Mouse (Mus musculus) liver, adult (tissue): ENCODE data around the gene Eef1a2.

Experiments used
- GATA4 ChIP-seq: IDR thresholded peaks from 2 replicates; pipeline ENCODE4 v1.6.1; 2014; ENCODE audit warnings: mild to moderate bottlenecking, low read length; ENCODE audit not compliant: insufficient replicate concordance

The Eef1a2 gene

DNA sequence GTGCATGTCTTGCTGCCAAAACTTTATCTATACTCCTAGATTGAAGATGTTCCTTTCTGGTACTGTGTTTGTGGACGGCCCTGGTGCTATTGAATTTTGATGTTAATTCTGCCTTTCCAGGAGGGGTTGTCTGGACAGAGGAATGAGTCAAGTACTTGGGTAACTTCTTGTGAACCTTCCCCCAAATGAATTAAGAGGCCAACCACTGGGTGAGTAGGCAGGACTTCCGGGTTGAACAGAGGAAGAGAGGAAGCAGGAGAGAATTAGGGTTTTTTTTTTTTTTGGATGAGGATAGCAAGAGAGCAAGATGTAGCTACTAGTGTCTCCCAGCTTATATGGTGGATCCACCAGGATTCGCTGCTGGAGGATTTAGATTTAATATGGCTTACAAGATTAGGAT lies 21.2 kb upstream of the Eef1a2 start:
- no peak for TF ChIP-seq GATA4

DNA sequence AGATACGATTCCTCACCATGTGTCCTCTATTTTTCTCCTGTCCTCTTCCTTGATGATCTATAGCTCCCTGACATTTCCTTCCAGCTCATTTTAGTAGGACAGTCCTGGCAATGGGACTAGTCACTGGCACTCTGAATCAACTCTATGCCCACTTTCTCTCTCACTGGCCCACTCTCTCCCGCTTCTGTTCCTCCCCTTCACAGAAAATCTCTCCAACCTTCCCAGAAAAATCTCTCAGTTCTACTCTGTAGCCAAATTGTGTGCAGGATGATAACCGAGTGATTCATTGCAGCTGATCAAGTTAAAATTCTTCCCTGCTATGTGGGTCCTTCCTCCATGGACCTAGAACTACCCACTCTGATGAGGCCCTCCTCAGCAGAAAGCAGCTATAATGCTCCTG lies 17.8 kb upstream of the Eef1a2 start:
- no peak for TF ChIP-seq GATA4

DNA sequence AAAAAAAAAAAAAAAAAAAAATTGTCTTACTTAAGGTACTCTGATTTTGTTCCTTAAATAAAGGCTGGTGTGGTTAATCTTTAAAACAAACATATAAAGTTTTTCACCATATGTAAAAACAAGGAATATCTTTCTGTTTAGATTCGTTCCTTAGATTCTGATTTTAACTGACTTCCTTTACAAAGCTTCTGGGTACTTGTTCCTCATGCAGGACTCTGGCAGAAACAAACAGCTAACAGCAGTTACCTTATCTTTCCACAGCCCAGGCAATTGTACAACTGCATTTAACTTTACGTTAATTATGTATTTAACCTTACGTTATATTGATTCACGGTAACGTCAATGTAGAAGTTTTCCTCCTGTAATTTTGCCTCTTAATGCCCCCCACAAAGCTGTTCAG lies 9.7 kb upstream of the Eef1a2 start:
- TF ChIP-seq GATA4: no peak

DNA sequence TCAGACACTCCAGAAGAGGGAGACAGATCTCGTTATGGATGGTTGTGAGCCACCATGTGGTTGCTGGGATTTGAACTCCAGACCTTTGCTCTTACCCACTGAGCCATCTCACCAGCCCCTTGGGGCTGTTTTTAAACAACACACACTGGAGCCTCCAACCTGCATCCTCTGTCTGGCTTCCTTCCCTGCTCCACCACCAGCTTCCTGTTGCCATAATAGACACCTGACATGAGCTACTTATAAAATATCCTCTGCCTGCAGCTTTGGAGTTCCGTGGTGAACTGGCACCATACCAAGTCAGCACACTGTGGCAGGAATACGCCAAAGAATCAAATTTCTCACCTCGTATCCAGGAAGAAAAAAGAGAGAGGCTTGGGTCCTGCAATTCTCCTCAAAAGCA lies 4.0 kb upstream of the Eef1a2 start:
- TF ChIP-seq GATA4: no peak

DNA sequence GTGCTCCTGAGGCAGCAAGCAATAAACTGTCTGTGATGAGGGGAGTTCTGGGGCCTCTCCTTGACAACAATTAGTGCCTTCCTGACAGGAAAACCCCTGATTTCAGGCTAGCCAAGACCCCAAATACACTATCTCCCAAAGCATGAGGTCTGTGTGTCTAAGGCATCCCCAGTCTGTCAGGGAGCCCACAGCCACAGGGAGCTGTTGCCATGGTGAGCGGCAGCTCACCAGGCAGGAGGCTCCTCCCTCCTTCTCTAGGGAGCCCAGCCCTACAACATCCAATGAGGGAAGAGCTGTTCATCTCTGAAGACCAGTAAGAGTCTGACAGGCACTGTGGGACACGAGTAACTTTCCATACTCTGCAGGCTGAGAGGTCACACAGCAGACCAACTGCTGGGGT lies 3.0 kb upstream of the Eef1a2 start:
- no peak for TF ChIP-seq GATA4

DNA sequence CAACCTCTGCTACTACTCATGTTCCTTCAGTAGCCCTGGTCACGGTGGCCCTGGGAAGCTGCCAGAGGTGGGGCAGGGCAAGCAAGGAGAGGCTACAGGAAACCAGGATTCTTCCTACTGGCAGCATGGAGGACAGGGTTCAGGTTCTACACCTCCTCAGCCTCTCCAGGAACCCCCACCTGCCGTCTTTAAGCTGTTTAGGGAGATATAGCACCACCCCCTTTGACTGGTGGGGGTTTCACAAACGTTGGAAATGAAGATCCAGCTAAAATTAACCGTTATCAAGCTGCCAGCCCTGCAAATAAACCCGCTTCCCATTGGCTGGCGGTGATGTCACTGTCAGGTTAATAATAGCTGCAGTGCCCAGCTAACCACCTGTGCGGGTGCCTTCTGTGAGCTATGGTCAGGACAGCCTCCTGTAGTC lies 2.3 kb upstream of the Eef1a2 start:
- TF ChIP-seq GATA4: no peak

DNA sequence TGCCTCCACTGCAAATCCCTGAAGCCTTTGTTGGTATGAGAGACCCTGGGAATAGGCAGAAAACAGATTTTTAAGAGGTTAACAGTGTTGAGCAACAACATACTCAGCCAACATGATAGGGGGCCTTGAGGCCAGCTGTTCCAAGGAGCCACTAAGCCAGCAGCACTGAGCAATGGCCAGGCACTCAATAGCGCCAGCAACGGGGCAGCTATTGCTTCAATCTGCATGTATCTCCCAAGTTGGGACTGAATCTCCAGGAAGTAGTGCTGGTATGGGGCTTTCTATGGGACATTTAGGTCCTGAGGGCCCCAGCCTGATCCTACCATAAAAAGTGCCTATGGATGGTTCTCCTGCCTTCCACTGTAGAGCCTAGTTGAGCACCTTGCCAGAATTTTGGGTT lies 1.7 kb upstream of the Eef1a2 start:
- TF ChIP-seq GATA4: no peak

DNA sequence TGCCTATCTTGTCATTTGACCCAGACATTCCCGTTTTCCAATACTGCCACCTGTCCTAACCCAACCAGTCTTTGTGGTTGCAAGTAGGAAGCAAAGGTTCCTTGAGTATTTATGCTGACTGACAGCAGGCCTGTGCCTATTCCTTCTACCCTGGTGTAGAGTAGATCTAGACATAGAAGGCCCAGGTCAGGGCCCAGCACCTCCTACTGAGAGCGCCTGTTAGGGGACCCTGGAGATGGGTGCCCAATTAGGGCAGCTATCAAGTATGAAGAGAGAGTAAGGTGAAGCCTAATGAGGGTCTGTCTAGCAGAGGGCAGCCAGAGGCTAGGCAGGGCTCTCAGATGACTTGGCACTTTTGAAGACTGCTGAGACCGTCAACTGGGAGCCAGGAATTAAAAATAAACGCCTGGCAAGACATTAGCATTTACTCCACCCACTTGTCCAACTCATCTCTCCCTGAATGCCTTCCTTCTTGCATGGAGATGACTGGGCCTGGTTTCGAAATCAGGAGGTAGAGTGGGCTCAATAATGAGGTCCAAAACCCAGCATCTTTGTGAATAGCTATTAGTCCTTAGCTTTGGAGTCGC lies 995 bp upstream of the Eef1a2 start:
- TF ChIP-seq GATA4: no peak

DNA sequence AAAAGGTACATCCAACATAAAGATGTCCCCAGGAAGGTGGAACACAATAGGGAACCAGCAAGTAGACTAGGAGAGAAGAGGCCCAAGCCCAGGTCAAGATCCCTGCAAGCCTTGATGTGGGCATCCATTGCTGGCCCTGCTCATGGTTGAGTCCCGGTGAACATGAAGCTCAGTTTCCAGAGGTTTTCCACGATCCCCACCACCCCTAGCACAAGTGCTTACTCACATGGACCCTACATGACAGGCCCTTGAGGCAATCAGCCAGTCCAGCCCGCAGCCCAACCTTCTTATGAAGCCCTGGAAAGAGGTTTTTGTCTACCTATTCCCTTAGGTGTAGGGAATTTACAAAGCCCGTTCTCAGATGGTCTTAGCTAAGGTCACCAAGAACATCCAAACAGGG lies 366 bp upstream of the Eef1a2 start:
- no peak for TF ChIP-seq GATA4

DNA sequence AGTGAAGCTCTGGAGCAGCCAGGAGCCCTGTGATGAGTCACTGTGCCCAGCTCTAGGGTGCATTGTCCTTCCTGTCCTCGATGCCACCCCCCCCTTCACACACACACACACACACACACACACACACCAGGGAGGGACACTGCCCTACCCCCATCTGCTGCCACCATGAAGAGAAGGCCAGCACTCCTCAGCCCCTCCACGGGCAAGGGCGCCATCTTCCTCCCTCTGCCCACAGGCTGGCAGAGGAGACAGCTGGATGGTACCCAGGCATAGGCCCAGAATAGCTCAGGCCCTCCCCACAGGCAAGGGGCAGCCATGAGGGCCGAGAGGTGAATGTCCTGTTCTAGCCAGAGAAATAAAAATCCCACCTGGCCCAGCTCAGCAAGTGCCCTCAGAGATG lies 1.0 kb downstream of the Eef1a2 start:
- TF ChIP-seq GATA4: no peak

DNA sequence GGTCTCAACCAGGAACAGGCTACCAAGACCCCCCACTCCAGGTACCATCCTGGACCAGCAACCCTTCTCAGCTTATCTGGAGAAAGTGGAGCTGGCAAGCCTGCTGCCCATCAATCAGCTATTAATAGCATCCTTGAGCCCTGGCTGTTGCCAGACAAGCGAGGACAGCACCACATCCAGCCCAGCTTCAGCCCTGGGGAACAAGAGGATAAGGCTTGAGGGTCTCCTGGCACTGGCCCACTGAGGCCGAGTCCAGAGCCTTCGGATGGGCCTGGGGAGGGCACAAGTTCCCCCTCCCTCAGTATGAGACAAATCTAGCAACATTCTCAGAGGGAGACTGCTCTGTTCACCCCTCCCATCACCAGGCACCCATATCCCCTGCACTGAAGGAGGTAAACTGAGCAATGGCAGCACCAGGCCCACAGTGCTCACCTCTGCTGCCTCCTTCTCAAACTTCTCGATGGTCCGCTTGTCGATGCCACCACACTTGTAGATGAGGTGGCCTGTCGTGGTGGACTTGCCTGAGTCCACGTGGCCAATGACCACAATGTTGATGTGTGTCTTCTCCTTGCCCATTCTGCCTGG lies 1.9 kb downstream of the Eef1a2 start:
- TF ChIP-seq GATA4: no peak

DNA sequence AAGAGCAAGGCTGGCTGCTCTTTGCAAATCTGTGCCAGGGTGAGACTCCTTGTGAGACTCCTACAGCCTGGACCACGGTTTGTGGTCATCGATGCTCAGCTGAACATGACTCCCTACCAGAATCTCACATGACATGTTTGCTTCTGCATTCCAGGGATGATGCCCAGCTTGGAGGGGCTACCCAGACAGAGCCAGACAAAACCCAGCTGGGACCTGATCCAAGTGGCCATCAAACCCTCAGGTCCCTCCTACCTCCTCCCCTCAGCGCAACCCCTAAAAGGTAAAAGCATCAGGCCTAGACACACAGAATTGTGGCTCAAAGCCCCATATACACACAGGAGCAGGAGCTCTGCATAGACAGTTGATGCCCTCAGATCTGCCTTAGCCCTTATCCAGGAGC lies 2.5 kb downstream of the Eef1a2 start:
- TF ChIP-seq GATA4: no peak

DNA sequence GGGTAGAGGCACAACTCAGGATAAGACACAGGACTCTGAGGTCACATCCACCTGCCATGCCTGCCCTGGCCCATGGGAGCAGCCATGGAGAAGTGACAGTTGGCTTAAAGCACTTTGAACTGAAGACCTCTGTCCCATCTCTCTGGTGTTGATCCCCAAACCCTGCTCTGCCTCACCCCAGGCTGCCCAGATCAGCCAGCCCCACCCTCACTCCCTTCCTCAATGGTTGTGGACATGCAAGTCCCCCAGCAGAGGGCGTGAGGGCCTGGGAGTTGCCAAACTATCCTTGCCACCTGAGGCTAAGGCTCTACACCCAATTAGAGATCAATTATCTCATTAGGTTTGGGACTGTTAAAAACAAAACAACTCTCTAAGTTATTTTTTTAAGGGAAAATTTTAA lies 3.0 kb downstream of the Eef1a2 start:
- no peak for TF ChIP-seq GATA4

DNA sequence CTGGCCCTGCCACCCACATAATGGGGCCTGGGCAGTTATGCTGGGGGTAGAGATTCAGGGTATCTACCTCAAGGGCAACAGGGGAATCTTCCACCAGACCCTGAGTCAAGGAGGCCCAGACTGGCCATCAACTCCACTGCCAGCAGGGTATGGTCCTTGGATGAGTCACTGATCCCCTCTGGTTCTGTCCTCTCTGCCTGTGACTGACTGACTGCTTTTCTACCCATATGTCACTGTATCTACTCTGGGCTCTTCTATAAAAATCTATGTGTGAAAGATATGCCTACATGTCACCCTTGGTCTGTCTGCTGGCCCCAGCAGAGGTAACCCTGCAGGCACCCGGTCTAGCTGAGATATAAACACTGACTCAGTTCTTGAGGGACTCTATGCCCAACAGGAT lies 3.7 kb downstream of the Eef1a2 start:
- no peak for TF ChIP-seq GATA4

DNA sequence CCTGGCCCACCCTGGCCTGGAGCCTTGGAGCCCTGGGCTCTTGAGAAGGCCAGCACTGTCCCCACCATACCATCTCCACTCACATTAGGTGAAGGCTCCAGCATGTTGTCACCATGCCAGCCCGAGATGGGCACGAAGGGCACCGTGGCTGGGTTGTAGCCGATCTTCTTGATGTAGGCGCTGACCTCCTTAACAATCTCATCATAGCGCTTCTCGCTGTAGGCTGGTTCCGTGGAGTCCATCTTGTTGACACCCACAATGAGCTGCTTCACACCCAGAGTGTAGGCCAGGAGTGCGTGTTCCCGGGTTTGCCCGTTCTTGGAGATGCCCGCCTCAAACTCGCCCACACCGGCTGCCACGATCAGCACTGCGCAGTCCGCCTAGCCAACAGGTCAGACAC lies 4.1 kb downstream of the Eef1a2 start:
- TF ChIP-seq GATA4: no peak

DNA sequence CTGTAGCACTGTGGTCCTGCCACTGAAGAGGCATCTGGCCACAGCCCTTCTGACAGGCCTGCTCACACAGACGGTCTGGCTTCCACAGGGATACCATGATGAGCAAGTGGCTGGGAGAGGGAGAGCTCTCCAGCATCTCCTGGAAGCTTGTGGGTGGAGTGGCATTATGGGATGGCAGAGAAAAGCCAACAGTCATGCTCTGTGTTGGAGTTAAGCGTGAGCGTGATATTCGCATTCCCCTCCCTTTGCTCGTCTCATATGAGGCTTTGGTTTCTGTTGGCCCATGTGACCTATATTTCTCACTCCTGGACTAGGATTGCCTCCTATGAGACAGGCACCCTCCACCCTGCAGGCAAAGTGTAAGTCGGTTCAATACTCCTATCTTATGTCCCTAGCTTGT lies 6.5 kb downstream of the Eef1a2 start:
- TF ChIP-seq GATA4: no peak

DNA sequence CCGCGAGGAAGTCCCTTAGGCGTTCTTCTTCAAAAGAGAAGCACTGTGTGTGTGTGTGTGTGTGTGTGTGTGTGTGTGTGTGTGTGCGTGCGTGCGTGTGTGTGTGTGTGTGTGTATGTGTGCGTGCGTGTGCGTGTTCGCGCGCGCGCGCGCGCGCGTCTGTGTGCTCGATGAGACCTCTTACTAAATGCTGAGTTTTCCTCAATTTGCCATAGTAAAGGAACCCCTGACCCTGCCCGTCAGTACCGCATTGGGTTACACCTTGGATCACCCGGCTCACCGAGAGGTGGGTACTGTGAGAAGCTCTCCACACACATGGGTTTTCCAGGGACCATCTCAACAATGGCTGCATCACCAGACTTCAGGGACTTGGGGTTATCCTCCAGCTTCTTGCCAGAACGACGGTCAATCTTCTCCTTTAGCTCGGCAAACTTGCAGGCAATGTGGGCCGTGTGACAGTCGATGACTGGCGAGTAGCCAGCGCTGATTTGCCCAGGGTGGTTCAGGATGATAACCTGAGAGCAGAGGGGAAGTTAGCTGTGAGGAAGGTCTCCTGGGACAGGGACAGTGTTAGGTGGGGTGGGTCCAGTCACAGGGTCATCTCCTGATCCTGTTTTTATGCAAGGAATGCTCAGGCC lies 8.4 kb downstream of the Eef1a2 start:
- no peak for TF ChIP-seq GATA4
